Mouse (Mus musculus) midbrain, embryonic 13.5 days (tissue): ENCODE results near the gene Ggnbp2. TPM values are rescaled to one million over a fixed set of nuclear protein-coding genes. Genes with fewer than 3 reads are reported as not detected.

Experiments used
- microRNA-seq: library from miRNA; unstranded; fragments of <30 nt; microRNA quantifications from one replicate; pipeline ENCODE4, GENCODE M21; 2016
- polyA plus RNA-seq: library from polyadenylated mRNA; unstranded; fragments of >200 nt; fragmentation: Nextera tagmentation; extraction: Ambion mirVana; gene quantifications from 2 replicates; pipeline ENCODE4 v1.2.1, GENCODE M21; 2015

The Ggnbp2 gene
- polyA plus RNA-seq, 1 experiment from 2014 or later = 75.7 TPM

Small RNA genes lying within 50 kb of the gene (microRNA-seq; reads per million reads assigned to microRNA genes)
- gene Gm23564 = not detected

Other genes starting within 250 kb of the Ggnbp2 start
- gene Mrm1, start 51.3 kb downstream of the Ggnbp2 start, polyA plus RNA-seq = 8.5 and 10.7 TPM in 2 replicates
- 4.9 and 5.2 TPM in 2 replicates for gene Dhrs11, start 41.8 kb downstream of the Ggnbp2 start, polyA plus RNA-seq
- 6.2 and 6.3 TPM in 2 replicates for gene Myo19, start 9.3 kb upstream of the Ggnbp2 start, polyA plus RNA-seq
- gene Pigw, start 9.5 kb upstream of the Ggnbp2 start, polyA plus RNA-seq = 2.3 and 3.1 TPM in 2 replicates
- 67.4 and 68.1 TPM in 2 replicates for gene Znhit3, start 45.5 kb upstream of the Ggnbp2 start, polyA plus RNA-seq
- 5.4 TPM in 2 replicates for gene Car4, start 87.0 kb upstream of the Ggnbp2 start, polyA plus RNA-seq